In the genomic region with DNA sequence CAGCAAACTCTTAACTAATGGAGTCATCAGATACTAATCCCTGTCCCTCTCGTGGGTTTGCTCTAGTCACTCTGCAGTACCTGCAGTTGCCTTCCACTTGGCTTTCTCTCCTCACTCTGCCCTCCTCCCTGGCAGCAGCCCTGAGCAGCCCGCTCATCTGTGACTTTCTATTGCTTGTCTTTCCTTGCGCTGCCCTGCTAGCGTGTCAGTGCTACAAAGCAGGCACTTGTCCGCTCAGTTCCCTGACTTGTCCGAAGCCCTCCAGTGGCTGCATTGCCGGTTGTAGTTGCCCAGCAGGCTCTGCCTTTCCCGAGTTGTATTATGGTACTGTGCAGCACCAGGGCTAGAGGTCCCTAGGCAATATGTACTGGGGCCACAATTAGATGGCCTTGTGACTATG, we compare ENCODE assay signal across 9 mouse cellular contexts.
DNase-seq lines count a peak whose midpoint lies in the region; ATAC-seq and TF ChIP-seq lines count a peak whose summit lies in the region.
"Had no signal": no experiment of that assay in that cellular context is flagged by ENCODE, and none has a peak within 500 bp of the region (broad histone marks: within the 10 kb centered on the region; RNA-seq: fewer than 3 reads in every experiment).

No protein-coding gene starts in this region.

- H3K36me3 ChIP-seq in limb, embryonic 12.5 days, result no peaks in the 10 kb centered on the region
- no peaks in the 10 kb centered on the region for H3K36me3 ChIP-seq in limb, embryonic 10.5 days
- H3K36me3 ChIP-seq in hindbrain, embryonic 10.5 days, result no peaks in the 10 kb centered on the region
- H3K36me3 ChIP-seq in midbrain, embryonic 12.5 days, result no peaks in the 10 kb centered on the region
- H3K36me3 ChIP-seq in intestine, postnatal 0 days (ENCODE audit: control insufficient read depth, insufficient read depth), result no peaks in the 10 kb centered on the region
- H3K36me3 ChIP-seq: embryonic facial prominence, embryonic 13.5 days had no signal

- no peak for DNase-seq in limb, embryonic 10.5 days (ENCODE audit: low spot score)
- DNase-seq in cerebellum, adult 18-20 months, result peak; percentile 65 to 68
- DNase-seq in hindbrain, embryonic 10.5 days (ENCODE audit: low spot score), result peak; percentile 40
- no peak for DNase-seq in heart, postnatal 25 days (ENCODE audit: low spot score)
- no peak for DNase-seq in gastrocnemius, postnatal 4 days (ENCODE audit: low spot score in 2 of 2)

- 0 out of 2 replicates have a peak overlapping the region, but pooled peaks have one; percentile 8 for H3K9ac ChIP-seq in limb, embryonic 12.5 days (replicated peaks)
- no peak overlapping the region for H3K9ac ChIP-seq in midbrain, embryonic 12.5 days (replicated peaks)
- H3K9ac ChIP-seq in intestine, postnatal 0 days (ENCODE audit: low read depth, low read length), result no peak overlapping the region
- H3K9ac ChIP-seq: embryonic facial prominence, embryonic 13.5 days had no signal

- intact Hi-C loops in heart, postnatal 25 days (cut with DNase I), result no loop called here

- no peak overlapping the region for H3K4me3 ChIP-seq in limb, embryonic 12.5 days (replicated peaks)
- H3K4me3 ChIP-seq in limb, embryonic 10.5 days, result no peak overlapping the region
- no peak overlapping the region for H3K4me3 ChIP-seq in hindbrain, embryonic 10.5 days
- no peak overlapping the region for H3K4me3 ChIP-seq in midbrain, embryonic 12.5 days
- no peak overlapping the region for H3K4me3 ChIP-seq in intestine, postnatal 0 days (ENCODE audit: low read depth, low read length)
- H3K4me3 ChIP-seq: embryonic facial prominence, embryonic 13.5 days had no signal

- no peaks in the 10 kb centered on the region for H3K27me3 ChIP-seq in limb, embryonic 12.5 days
- H3K27me3 ChIP-seq in limb, embryonic 10.5 days (ENCODE audit: low read depth, poor library complexity, severe bottlenecking), result no peaks in the 10 kb centered on the region
- no peaks in the 10 kb centered on the region for H3K27me3 ChIP-seq in hindbrain, embryonic 10.5 days (ENCODE audit: insufficient read depth, poor library complexity, severe bottlenecking)
- H3K27me3 ChIP-seq in midbrain, embryonic 12.5 days, result 0 out of 2 replicates have a peak, but pooled peaks cover 3% of the 10 kb centered on the region
- H3K27me3 ChIP-seq in intestine, postnatal 0 days (replicated peaks; ENCODE audit: control insufficient read depth, insufficient read depth, low read length), result no peaks in the 10 kb centered on the region
- H3K27me3 ChIP-seq: embryonic facial prominence, embryonic 13.5 days had no signal

- H3K27ac ChIP-seq in limb, embryonic 12.5 days, result no peak overlapping the region
- no peak overlapping the region; the same call in 1 of the 2 replicates for H3K27ac ChIP-seq in limb, embryonic 10.5 days
- peak overlapping the region; percentile 86 for H3K27ac ChIP-seq in hindbrain, embryonic 10.5 days
- H3K27ac ChIP-seq in midbrain, embryonic 12.5 days (replicated peaks), result no peak overlapping the region
- no peak overlapping the region for H3K27ac ChIP-seq in intestine, postnatal 0 days (ENCODE audit: low read depth, low read length)

- H3K4me2 ChIP-seq in limb, embryonic 12.5 days, result no peak overlapping the region
- H3K4me2 ChIP-seq in midbrain, embryonic 12.5 days (replicated peaks), result no peak overlapping the region
- H3K4me2 ChIP-seq in intestine, postnatal 0 days (replicated peaks; ENCODE audit: low read depth), result no peak overlapping the region
- H3K4me2 ChIP-seq: embryonic facial prominence, embryonic 13.5 days had no signal

- WGBS in limb, embryonic 12.5 days, result 68% methylated on average over 8 of the region's 8 CpGs
- 71% methylated on average over 8 of the region's 8 CpGs for WGBS in limb, embryonic 10.5 days
- 35% methylated on average over 8 of the region's 8 CpGs for WGBS in hindbrain, embryonic 10.5 days
- WGBS in midbrain, embryonic 12.5 days, result 34% methylated on average over 8 of the region's 8 CpGs
- 76% methylated on average over 8 of the region's 8 CpGs for WGBS in intestine, postnatal 0 days

- no peaks in the 10 kb centered on the region for H3K9me3 ChIP-seq in limb, embryonic 12.5 days
- no peaks in the 10 kb centered on the region for H3K9me3 ChIP-seq in limb, embryonic 10.5 days (replicated peaks)
- H3K9me3 ChIP-seq in hindbrain, embryonic 10.5 days, result no peaks in the 10 kb centered on the region
- no peaks in the 10 kb centered on the region for H3K9me3 ChIP-seq in midbrain, embryonic 12.5 days
- H3K9me3 ChIP-seq in intestine, postnatal 0 days (ENCODE audit: control insufficient read depth), result no peaks in the 10 kb centered on the region
- H3K9me3 ChIP-seq: embryonic facial prominence, embryonic 13.5 days had no signal

- ATAC-seq in limb, embryonic 12.5 days (ENCODE audit: insufficient number of reproducible peaks, insufficient read depth, low FRiP score, low TSS enrichment, low read depth), result no peak
- 0 out of 2 replicates have a peak, but pooled peaks have one; percentile 5 for ATAC-seq in midbrain, embryonic 12.5 days (ENCODE audit: low FRiP score, low read depth)
- no peak for ATAC-seq in intestine, postnatal 0 days

- H3K4me1 ChIP-seq in limb, embryonic 12.5 days (replicated peaks), result peaks cover 67% of the 10 kb centered on the region
- H3K4me1 ChIP-seq in limb, embryonic 10.5 days, result peaks cover 66% of the 10 kb centered on the region
- peaks cover 71% of the 10 kb centered on the region for H3K4me1 ChIP-seq in hindbrain, embryonic 10.5 days (replicated peaks)
- H3K4me1 ChIP-seq in midbrain, embryonic 12.5 days, result peaks cover 60% of the 10 kb centered on the region
- H3K4me1 ChIP-seq in intestine, postnatal 0 days (replicated peaks; ENCODE audit: control insufficient read depth, insufficient read depth, low read length), result no peaks in the 10 kb centered on the region

- TF ChIP-seq CTCF in intestine, postnatal 0 days (IDR thresholded peaks at IDR 0.05; ENCODE audit: low read depth), result no peak

Comparison
In these comparisons a context has a peak if more than half of its experiments do, and no peak if none do; other contexts are left out.
1. DNase-seq: peak in cerebellum, adult 18-20 months (2 of 2) and hindbrain, embryonic 10.5 days (single experiment); none in limb, embryonic 10.5 days (single experiment), heart, postnatal 25 days (single experiment) and gastrocnemius, postnatal 4 days (0 of 2).